Mouse (Mus musculus): ENCODE measurements at regions not wholly inside any gene's neighbourhood (a gene's known extent, or its start where the extent isn't known, plus 50 kb on each side); places are given as distances from the start of the nearest gene placed in this dataset.

- Histone ChIP-seq H3K4me3 (no peak overlapping the region), H3K4me2 (ENCODE audit: low read depth) (no peak overlapping the region), H3K79me2 (ENCODE audit: control insufficient read depth, insufficient read depth) (no peaks in the 10 kb centered on the region), H3K27me3 (ENCODE audit: control insufficient read depth, insufficient read depth, insufficient read length) (no peaks in the 10 kb centered on the region), H3ac (ENCODE audit: control insufficient read depth, insufficient read length) (no peak overlapping the region), H3K36me3 (ENCODE audit: control insufficient read depth, insufficient read depth) (no peaks in the 10 kb centered on the region)
- TF ChIP-seq TCF3 (IDR thresholded peaks at IDR 0.05; ENCODE audit: insufficient read length, low read depth) = no peak
Measured at GRCm38 (mm10) chr5:81988069-81988468, 968.1 kb downstream of the Adgrl3 start.

- Histone ChIP-seq H3K4me3 (no peak overlapping the region), H3ac (ENCODE audit: control insufficient read depth, insufficient read length) (no peak overlapping the region), H3K27me3 (ENCODE audit: control insufficient read depth, insufficient read depth, insufficient read length) (no peaks in the 10 kb centered on the region)
Measured at GRCm38 (mm10) chr5:82007955-82008354, 988.0 kb downstream of the Adgrl3 start.

GRCm38 (mm10) chr5:82024126-82024525 is 1004.2 kb downstream of the Adgrl3 start:
- Histone ChIP-seq H3ac (ENCODE audit: control insufficient read depth, insufficient read length) (no peak overlapping the region), H3K4me2 (ENCODE audit: low read depth) (no peak overlapping the region), H3K79me2 (ENCODE audit: control insufficient read depth, insufficient read depth) (no peaks in the 10 kb centered on the region), H3K4me3 (no peak overlapping the region), H3K27me3 (ENCODE audit: control insufficient read depth, insufficient read depth, insufficient read length) (no peaks in the 10 kb centered on the region), H3K36me3 (ENCODE audit: control insufficient read depth, insufficient read depth) (no peaks in the 10 kb centered on the region)
- TF ChIP-seq SRF (IDR thresholded peaks at IDR 0.05; ENCODE audit: control insufficient read depth, insufficient read length, low read depth) = no peak
- no peak for TF ChIP-seq MAX (IDR thresholded peaks at IDR 0.05; ENCODE audit: low read depth)
- no peak for TF ChIP-seq CEBPB (IDR thresholded peaks at IDR 0.05; ENCODE audit: insufficient read depth, poor library complexity, severe bottlenecking)
- TF ChIP-seq REST (IDR thresholded peaks at IDR 0.05; ENCODE audit: insufficient read depth, insufficient read length) = no peak
- no peak for TF ChIP-seq TCF3 (IDR thresholded peaks at IDR 0.05; ENCODE audit: insufficient read length, low read depth)
- TF ChIP-seq POLR2AphosphoS2 (IDR thresholded peaks at IDR 0.05; ENCODE audit: insufficient read length, low read depth) = no peak
- TF ChIP-seq POLR2A (IDR thresholded peaks at IDR 0.05; ENCODE audit: insufficient read length, low read depth) = no peak
- TF ChIP-seq USF1 (IDR thresholded peaks at IDR 0.05; ENCODE audit: low read depth) = no peak
- TF ChIP-seq MYOD1 (IDR thresholded peaks at IDR 0.05; ENCODE audit: control insufficient read depth in 1 of 3, insufficient read length in 2 of 3, low read depth in 2 of 3) = no peak
- TF ChIP-seq TCF12 (IDR thresholded peaks at IDR 0.05; ENCODE audit: insufficient read depth, poor library complexity, severe bottlenecking) = no peak
- no peak for TF ChIP-seq E2F4 (IDR thresholded peaks at IDR 0.05; ENCODE audit: insufficient read depth)
- TF ChIP-seq MYOG (IDR thresholded peaks at IDR 0.05; ENCODE audit: control insufficient read depth in 1 of 3, insufficient read depth in 1 of 3, insufficient read length in 2 of 3, low read depth in 2 of 3) = no peak

More at GRCm38 (mm10) chr5:82007955-82008354, 988.0 kb downstream of the Adgrl3 start:
- H3K79me2 ChIP-seq (ENCODE audit: control insufficient read depth, insufficient read depth) = no peaks in the 10 kb centered on the region
- TF ChIP-seq MYOG (IDR thresholded peaks at IDR 0.05; ENCODE audit: control insufficient read depth in 1 of 3, insufficient read depth in 1 of 3, insufficient read length in 2 of 3, low read depth in 2 of 3) = no peak
- no peak for TF ChIP-seq POLR2A (IDR thresholded peaks at IDR 0.05; ENCODE audit: insufficient read length, low read depth)
- no peak for TF ChIP-seq TCF3 (IDR thresholded peaks at IDR 0.05; ENCODE audit: insufficient read length, low read depth)
- TF ChIP-seq TCF12 (IDR thresholded peaks at IDR 0.05; ENCODE audit: insufficient read depth, poor library complexity, severe bottlenecking) = no peak
- no peak for TF ChIP-seq POLR2AphosphoS2 (IDR thresholded peaks at IDR 0.05; ENCODE audit: insufficient read length, low read depth)
- no peak for TF ChIP-seq E2F4 (IDR thresholded peaks at IDR 0.05; ENCODE audit: insufficient read depth)
- no peak for TF ChIP-seq CEBPB (IDR thresholded peaks at IDR 0.05; ENCODE audit: insufficient read depth, poor library complexity, severe bottlenecking)
- no peak for TF ChIP-seq REST (IDR thresholded peaks at IDR 0.05; ENCODE audit: insufficient read depth, insufficient read length)
- no peak for TF ChIP-seq MAX (IDR thresholded peaks at IDR 0.05; ENCODE audit: low read depth)
- TF ChIP-seq USF1 (IDR thresholded peaks at IDR 0.05; ENCODE audit: low read depth) = no peak
- no peak overlapping the region for H3K4me2 ChIP-seq (ENCODE audit: low read depth)
- no peaks in the 10 kb centered on the region for H3K36me3 ChIP-seq (ENCODE audit: control insufficient read depth, insufficient read depth)

DNA sequence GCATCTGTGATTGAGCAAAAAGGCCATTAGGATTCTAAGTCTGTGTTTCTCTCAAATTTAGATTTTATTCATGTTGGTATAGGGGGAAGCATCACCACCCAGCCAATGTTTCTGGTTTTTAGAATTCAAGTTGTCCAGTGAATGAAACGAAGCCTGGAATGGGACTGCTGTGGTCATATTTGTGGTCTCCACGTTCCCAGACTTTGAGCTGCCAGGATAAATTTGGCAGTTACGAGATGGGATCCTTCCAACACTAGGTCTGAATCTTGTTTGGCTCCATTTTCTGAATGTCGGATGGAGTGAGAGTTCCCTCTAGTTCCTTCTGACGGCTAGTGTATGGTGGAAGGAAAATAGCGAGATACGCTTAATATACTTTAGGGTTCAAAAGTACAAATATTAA is 1014.8 kb downstream of the Adgrl3 start:
- H3K4me3 ChIP-seq = no peak overlapping the region
- TF ChIP-seq POLR2A (IDR thresholded peaks at IDR 0.05; ENCODE audit: insufficient read length, low read depth) (no peak), CEBPB (IDR thresholded peaks at IDR 0.05; ENCODE audit: insufficient read depth, poor library complexity, severe bottlenecking) (no peak), SRF (IDR thresholded peaks at IDR 0.05; ENCODE audit: control insufficient read depth, insufficient read length, low read depth) (no peak), POLR2AphosphoS2 (IDR thresholded peaks at IDR 0.05; ENCODE audit: insufficient read length, low read depth) (no peak), E2F4 (IDR thresholded peaks at IDR 0.05; ENCODE audit: insufficient read depth) (no peak), REST (IDR thresholded peaks at IDR 0.05; ENCODE audit: insufficient read depth, insufficient read length) (no peak), USF1 (IDR thresholded peaks at IDR 0.05; ENCODE audit: low read depth) (no peak), MYOG (IDR thresholded peaks at IDR 0.05; ENCODE audit: control insufficient read depth in 1 of 3, insufficient read depth in 1 of 3, insufficient read length in 2 of 3, low read depth in 2 of 3) (no peak), MYOD1 (IDR thresholded peaks at IDR 0.05; ENCODE audit: control insufficient read depth in 1 of 3, insufficient read length in 2 of 3, low read depth in 2 of 3) (no peak), MAX (IDR thresholded peaks at IDR 0.05; ENCODE audit: low read depth) (no peak), TCF12 (IDR thresholded peaks at IDR 0.05; ENCODE audit: insufficient read depth, poor library complexity, severe bottlenecking) (no peak), TCF3 (IDR thresholded peaks at IDR 0.05; ENCODE audit: insufficient read length, low read depth) (no peak)
- H3K36me3 ChIP-seq (ENCODE audit: control insufficient read depth, insufficient read depth) = no peaks in the 10 kb centered on the region
- H3K79me2 ChIP-seq (ENCODE audit: control insufficient read depth, insufficient read depth) = no peaks in the 10 kb centered on the region
- no peaks in the 10 kb centered on the region for H3K27me3 ChIP-seq (ENCODE audit: control insufficient read depth, insufficient read depth, insufficient read length)
- H3ac ChIP-seq (ENCODE audit: control insufficient read depth, insufficient read length) = no peak overlapping the region
- no peak overlapping the region for H3K4me2 ChIP-seq (ENCODE audit: low read depth)

DNA sequence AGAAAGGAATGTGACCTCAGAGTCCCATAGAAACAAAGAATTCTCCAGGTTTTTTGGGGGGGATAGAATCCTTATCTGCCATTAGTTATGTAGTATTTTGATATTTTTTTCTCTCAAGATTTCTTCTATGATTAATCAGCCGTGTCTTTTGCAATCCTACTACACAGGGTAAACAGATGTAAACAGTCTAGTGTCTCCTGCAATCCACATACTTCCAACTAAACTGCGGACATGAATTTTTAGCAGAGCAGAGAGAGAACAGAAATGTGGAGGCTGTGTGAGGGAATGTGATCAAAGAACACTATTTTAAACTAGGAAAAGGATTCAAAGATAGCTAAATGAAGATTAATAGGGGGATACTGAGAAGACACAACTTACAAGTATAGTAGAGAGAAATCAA is 1026.2 kb downstream of the Adgrl3 start:
- no peaks in the 10 kb centered on the region for H3K79me2 ChIP-seq (ENCODE audit: control insufficient read depth, insufficient read depth)
- no peak overlapping the region for H3K4me2 ChIP-seq (ENCODE audit: low read depth)
- H3K36me3 ChIP-seq (ENCODE audit: control insufficient read depth, insufficient read depth) = no peaks in the 10 kb centered on the region
- H3ac ChIP-seq (ENCODE audit: control insufficient read depth, insufficient read length) = no peak overlapping the region
- H3K27me3 ChIP-seq (ENCODE audit: control insufficient read depth, insufficient read depth, insufficient read length) = no peaks in the 10 kb centered on the region
- no peak for TF ChIP-seq TCF12 (IDR thresholded peaks at IDR 0.05; ENCODE audit: insufficient read depth, poor library complexity, severe bottlenecking)
- no peak for TF ChIP-seq POLR2A (IDR thresholded peaks at IDR 0.05; ENCODE audit: insufficient read length, low read depth)
- TF ChIP-seq TCF3 (IDR thresholded peaks at IDR 0.05; ENCODE audit: insufficient read length, low read depth) = no peak
- no peak for TF ChIP-seq MYOG (IDR thresholded peaks at IDR 0.05; ENCODE audit: control insufficient read depth in 1 of 3, insufficient read depth in 1 of 3, insufficient read length in 2 of 3, low read depth in 2 of 3)
- TF ChIP-seq E2F4 (IDR thresholded peaks at IDR 0.05; ENCODE audit: insufficient read depth) = no peak
- TF ChIP-seq CEBPB (IDR thresholded peaks at IDR 0.05; ENCODE audit: insufficient read depth, poor library complexity, severe bottlenecking) = no peak
- no peak for TF ChIP-seq MAX (IDR thresholded peaks at IDR 0.05; ENCODE audit: low read depth)
- no peak for TF ChIP-seq SRF (IDR thresholded peaks at IDR 0.05; ENCODE audit: control insufficient read depth, insufficient read length, low read depth)
- TF ChIP-seq POLR2AphosphoS2 (IDR thresholded peaks at IDR 0.05; ENCODE audit: insufficient read length, low read depth) = no peak
- no peak for TF ChIP-seq MYOD1 (IDR thresholded peaks at IDR 0.05; ENCODE audit: control insufficient read depth in 1 of 3, insufficient read length in 2 of 3, low read depth in 2 of 3)
- no peak for TF ChIP-seq REST (IDR thresholded peaks at IDR 0.05; ENCODE audit: insufficient read depth, insufficient read length)
- TF ChIP-seq USF1 (IDR thresholded peaks at IDR 0.05; ENCODE audit: low read depth) = no peak
- no peak overlapping the region for H3K4me3 ChIP-seq

All from myocyte (in vitro differentiated cells).